Mouse (Mus musculus) testis, adult 2 months (tissue): ENCODE measurements around the gene Kars. TPM values are rescaled to one million over a fixed set of nuclear protein-coding genes. Genes with fewer than 3 reads are reported as not detected.

ENCODE experiments used
- H3K27ac ChIP-seq: fragments of 200-500 bp; 2 replicates; pipeline ENCODE4 v1.5.1; 2012; ENCODE audit warnings: low read depth, low read length; ENCODE audit not compliant: control insufficient read depth, insufficient read depth
- H3K27me3 ChIP-seq: fragments of 200-500 bp; 2 replicates; pipeline ENCODE4 v1.6.1; 2012; ENCODE audit warnings: mild to moderate bottlenecking, low read length, moderate library complexity; ENCODE audit not compliant: control insufficient read depth, insufficient read depth
- H3K36me3 ChIP-seq: fragments of 200-500 bp; 2 replicates; pipeline ENCODE4 v1.6.1; 2012; ENCODE audit warnings: mild to moderate bottlenecking, low read length; ENCODE audit not compliant: control insufficient read depth, insufficient read depth
- H3K4me1 ChIP-seq: fragments of 200-500 bp; 2 replicates; pipeline ENCODE4 v1.6.1; 2012; ENCODE audit warnings: low read length; ENCODE audit not compliant: control insufficient read depth, insufficient read depth
- H3K4me3 ChIP-seq: fragments of 200-500 bp; 2 replicates; pipeline ENCODE4 v1.5.1; 2012; ENCODE audit warnings: low read depth, mild to moderate bottlenecking, low read length, moderate library complexity, mixed read lengths; ENCODE audit not compliant: control insufficient read depth
- CTCF ChIP-seq: fragments of 200-500 bp; IDR thresholded peaks from 2 replicates; pipeline ENCODE4 v1.5.1; 2012; ENCODE audit warnings: low read depth, mild to moderate bottlenecking, inconsistent platforms, low read length, moderate library complexity; ENCODE audit not compliant: control insufficient read depth, insufficient read depth, insufficient replicate concordance
- POLR2A ChIP-seq: fragments of 200-500 bp; IDR thresholded peaks from 2 replicates; pipeline ENCODE4 v1.6.1; 2012; ENCODE audit warnings: low read depth, mild to moderate bottlenecking, inconsistent platforms, low read length, moderate library complexity; ENCODE audit not compliant: control insufficient read depth
- polyA plus RNA-seq: library from polyadenylated mRNA; depleted of rRNA; stranded (reverse); fragments of >200 nt; gene quantifications from 2 replicates; pipeline ENCODE4 v1.2.3, GENCODE M21; 2012

The Kars gene
- polyA plus RNA-seq, 1 experiment: 59.9 TPM

DNA sequence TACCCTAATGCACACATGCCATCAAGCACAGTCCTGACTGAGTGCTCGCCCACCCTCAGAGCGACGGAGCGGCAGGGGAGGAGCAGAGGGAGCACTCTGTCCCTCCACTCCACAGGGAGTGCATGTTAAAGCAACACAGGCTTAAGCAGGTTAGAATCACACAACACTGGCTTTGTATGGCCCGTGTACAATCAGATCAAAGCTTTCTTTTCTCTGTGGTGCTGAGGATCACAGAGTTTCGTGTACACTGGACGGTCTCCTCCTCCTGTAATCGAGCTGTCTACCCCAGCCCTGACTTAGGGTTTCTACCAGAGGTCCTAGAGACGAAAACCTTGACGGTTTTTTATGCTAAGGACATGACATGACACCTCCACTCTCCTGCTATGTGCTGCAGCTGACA is 42.6 kb downstream of the Kars start:
- H3K4me1 ChIP-seq: no peaks in the 10 kb centered on the region
- no peaks in the 10 kb centered on the region for H3K27me3 ChIP-seq
- TF ChIP-seq POLR2A (no peak), CTCF (no peak)
- H3K36me3 ChIP-seq: peaks cover 1% of the 10 kb centered on the region
- H3K4me3 ChIP-seq: no peak overlapping the region
- no peak overlapping the region for H3K27ac ChIP-seq

DNA sequence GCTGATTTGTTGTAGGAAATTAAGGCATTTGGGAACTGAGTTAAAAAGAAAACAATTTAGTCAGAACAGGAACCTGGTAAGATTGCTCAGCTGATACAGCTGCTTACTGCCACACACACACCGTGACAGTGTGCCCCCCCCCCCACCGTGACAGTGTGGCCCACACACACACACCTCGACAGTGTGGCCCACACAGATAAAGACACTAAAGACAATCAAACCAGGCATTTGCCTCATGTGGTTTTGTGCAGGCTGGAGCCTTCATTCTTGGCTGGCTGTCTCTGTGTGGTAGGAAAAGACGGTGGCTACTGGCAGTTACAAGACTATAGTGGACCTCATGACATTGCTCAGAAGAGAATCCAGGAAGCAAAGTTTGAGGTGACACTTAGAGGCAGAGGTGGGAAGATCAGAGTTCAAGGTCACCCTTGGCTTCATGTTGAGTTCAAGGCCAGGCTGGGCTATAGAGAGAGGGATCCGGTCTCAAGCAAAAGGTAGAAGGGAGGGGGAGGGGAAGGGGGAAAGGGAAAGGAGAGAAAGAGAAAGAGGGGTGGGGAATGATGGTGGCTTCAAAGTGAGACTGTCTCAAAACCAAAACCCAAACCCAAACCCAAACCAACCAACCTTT is 43.8 kb downstream of the Kars start:
- TF ChIP-seq CTCF (no peak), POLR2A (no peak)
- peaks cover 1% of the 10 kb centered on the region; the same call in 1 of the 2 replicates for H3K36me3 ChIP-seq
- no peak overlapping the region for H3K27ac ChIP-seq
- no peaks in the 10 kb centered on the region for H3K4me1 ChIP-seq
- H3K27me3 ChIP-seq: no peaks in the 10 kb centered on the region
- H3K4me3 ChIP-seq: no peak overlapping the region

DNA sequence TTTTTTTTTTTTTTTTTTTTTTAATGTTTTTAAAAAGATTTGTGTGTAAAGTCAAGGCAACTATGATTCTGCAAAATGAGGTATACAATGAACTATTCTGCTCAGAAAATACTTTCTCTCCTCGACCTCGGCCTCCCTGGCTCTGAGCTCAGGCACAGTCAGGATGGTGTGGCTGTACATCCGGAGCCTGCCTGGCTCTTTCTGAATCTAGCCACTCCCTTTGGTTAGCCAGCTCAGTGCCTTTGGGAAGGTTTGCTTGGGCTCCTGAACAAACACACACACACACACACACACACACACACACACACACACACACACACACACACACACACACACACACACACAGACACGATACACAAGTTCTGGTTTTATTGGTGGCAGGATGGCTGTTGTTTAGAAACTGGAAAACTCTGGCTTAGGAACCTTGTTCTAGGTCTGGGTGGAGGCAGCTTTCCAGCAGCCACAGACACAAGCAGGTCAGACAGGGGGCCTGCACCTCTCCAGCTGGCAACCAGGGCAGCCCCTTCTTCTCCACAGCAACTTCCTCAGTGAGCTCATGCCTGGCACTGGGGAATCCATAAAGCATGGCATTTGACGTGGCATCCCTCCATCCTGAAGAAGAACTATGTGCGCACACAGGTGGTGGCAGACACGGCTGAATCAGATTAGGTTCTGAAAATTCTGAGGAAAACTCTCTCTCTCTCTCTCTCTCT is 46.1 kb downstream of the Kars start:
- no peak overlapping the region for H3K4me3 ChIP-seq
- peaks cover 1% of the 10 kb centered on the region; the same call in 1 of the 2 replicates for H3K36me3 ChIP-seq
- H3K4me1 ChIP-seq: no peaks in the 10 kb centered on the region
- peak overlapping the region; percentile 49; the same call in 1 of the 2 replicates for H3K27ac ChIP-seq
- no peak for TF ChIP-seq CTCF
- no peak for TF ChIP-seq POLR2A
- H3K27me3 ChIP-seq: no peaks in the 10 kb centered on the region

DNA sequence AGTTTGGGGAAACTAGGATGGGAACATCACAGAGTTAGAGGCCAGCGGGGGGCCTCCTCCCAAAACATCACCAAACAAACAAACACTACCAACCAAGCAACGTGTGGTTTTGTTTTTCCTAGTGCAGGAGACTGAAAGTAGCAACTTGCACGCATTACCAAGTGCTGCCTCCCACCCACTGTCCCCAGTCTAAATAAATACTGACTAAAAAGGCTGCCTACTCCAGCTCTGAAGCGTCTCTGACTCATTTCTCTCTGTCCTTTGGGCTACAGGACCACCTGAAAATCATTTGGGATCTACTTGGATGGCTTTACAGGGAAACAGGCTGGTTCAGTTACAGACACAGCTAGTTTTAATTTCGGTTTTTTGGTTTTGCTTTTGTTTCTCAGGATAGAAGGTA is 46.8 kb downstream of the Kars start:
- Histone ChIP-seq H3K4me1 (no peaks in the 10 kb centered on the region), H3K27ac (no peak overlapping the region), H3K4me3 (no peak overlapping the region), H3K27me3 (no peaks in the 10 kb centered on the region), H3K36me3 (no peaks in the 10 kb centered on the region)
- TF ChIP-seq POLR2A (no peak), CTCF (no peak)

DNA sequence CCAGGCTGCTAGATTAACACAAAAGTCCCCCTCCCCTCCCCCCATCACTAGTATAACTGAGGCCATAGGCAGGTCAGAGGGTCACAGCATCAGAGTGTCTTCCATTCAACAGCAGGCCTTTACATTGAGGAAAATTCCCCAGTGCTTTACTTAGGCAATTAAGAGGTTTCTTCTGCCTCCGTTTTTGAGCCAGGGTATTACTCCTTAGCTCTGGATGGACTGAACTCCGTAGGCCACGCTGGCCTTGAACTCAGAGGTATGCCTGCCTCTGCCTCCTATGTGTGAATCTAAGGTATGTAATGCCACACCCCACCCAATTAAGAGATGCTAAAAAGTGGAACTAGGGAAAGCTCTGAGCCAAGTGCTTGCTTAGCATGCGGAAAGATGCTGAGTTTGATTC is 47.6 kb downstream of the Kars start:
- Histone ChIP-seq H3K4me1 (no peaks in the 10 kb centered on the region), H3K27me3 (no peaks in the 10 kb centered on the region), H3K4me3 (no peak overlapping the region), H3K27ac (no peak overlapping the region), H3K36me3 (no peaks in the 10 kb centered on the region)
- TF ChIP-seq POLR2A: no peak
- no peak for TF ChIP-seq CTCF

DNA sequence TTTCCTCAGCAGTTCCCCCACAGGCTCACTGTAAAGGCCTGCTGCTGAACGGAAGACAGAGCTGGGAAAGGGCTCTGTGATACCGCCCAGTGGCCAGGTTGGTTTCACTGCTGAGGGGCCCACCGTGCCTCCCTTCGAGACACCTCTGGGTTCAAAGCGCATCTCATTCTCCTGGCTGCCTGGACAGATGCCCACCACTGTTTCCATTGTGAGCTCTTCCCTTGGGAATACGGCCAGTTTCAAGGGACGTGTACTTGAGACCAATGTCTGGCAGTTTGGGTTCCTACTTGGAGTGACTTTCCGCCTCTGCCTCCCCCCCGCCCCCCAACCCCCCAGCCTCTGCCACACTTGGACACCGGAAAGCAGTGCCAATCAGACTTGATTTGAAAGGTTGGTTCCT is 48.0 kb downstream of the Kars start:
- peak overlapping the region; percentile 42 for H3K4me3 ChIP-seq
- H3K36me3 ChIP-seq: no peaks in the 10 kb centered on the region
- TF ChIP-seq CTCF: no peak
- no peak for TF ChIP-seq POLR2A
- no peak overlapping the region for H3K27ac ChIP-seq
- H3K4me1 ChIP-seq: no peaks in the 10 kb centered on the region
- H3K27me3 ChIP-seq: no peaks in the 10 kb centered on the region

DNA sequence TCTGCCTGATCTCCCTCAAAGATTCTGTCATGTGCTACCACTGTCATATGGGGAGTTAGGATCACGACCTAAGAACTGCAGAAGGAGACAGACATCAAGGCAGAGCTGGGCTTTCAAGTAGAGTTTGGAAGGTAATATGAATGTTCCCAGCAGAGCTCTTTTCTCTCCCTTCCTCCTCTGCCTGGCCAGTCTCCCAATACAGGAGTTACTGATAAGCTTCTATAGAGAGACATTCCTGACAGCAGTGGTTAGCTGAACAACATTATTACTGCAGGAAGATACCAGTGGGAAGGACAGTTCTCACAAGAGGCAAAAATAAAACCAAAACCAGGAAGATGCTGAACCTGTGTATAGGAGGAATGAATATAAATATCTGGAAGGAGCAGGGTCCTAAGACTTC is 48.5 kb downstream of the Kars start:
- H3K4me3 ChIP-seq: peak overlapping the region; percentile 42; the same call in 1 of the 2 replicates
- H3K27me3 ChIP-seq: no peaks in the 10 kb centered on the region
- no peaks in the 10 kb centered on the region for H3K36me3 ChIP-seq
- H3K4me1 ChIP-seq: no peaks in the 10 kb centered on the region
- no peak for TF ChIP-seq CTCF
- no peak for TF ChIP-seq POLR2A
- H3K27ac ChIP-seq: no peak overlapping the region
